Mouse (Mus musculus) spleen, adult 2 months (tissue): ENCODE data around the gene Tor3a. TPM values are rescaled to one million over a fixed set of nuclear protein-coding genes. Genes with fewer than 3 reads are reported as not detected.

Experiments
- DNase-seq, 2 experiments: peaks; one replicate each; pipeline versions ENCODE4 v3.0.0 to v3.0.0-alpha.2; 2012 to 2021; ENCODE audit warnings: low spot score in 2 of 2, low read depth in 1 of 2
- H3K27ac ChIP-seq: fragments of 200-500 bp; 2 replicates; pipeline ENCODE4 v1.5.1; 2012; ENCODE audit warnings: low read length, inconsistent platforms; ENCODE audit not compliant: insufficient read depth
- H3K27me3 ChIP-seq: fragments of 200-500 bp; 2 replicates; pipeline ENCODE4 v1.6.1; 2012; ENCODE audit warnings: mild to moderate bottlenecking, moderate library complexity, low read length, inconsistent platforms; ENCODE audit not compliant: control insufficient read depth, insufficient read depth
- H3K36me3 ChIP-seq: fragments of 200-500 bp; 2 replicates; pipeline ENCODE4 v1.6.1; 2012; ENCODE audit warnings: mild to moderate bottlenecking, low read length, inconsistent platforms; ENCODE audit not compliant: control insufficient read depth, insufficient read depth
- H3K4me1 ChIP-seq: fragments of 200-500 bp; 2 replicates; pipeline ENCODE4 v1.6.1; 2011; ENCODE audit warnings: inconsistent platforms; ENCODE audit not compliant: control insufficient read depth, insufficient read depth, insufficient read length
- H3K4me3 ChIP-seq: fragments of 200-500 bp; 2 replicates; pipeline ENCODE4 v1.5.1; 2011; ENCODE audit warnings: mild to moderate bottlenecking, inconsistent platforms; ENCODE audit not compliant: insufficient read depth, insufficient read length; ENCODE audit errors: extremely low read depth
- CTCF ChIP-seq: fragments of 200-500 bp; IDR thresholded peaks from 2 replicates; pipeline ENCODE4 v1.5.1; 2011; ENCODE audit warnings: mild to moderate bottlenecking, inconsistent platforms; ENCODE audit not compliant: insufficient read depth, insufficient read length, insufficient replicate concordance; ENCODE audit errors: extremely low read depth
- POLR2A ChIP-seq: fragments of 200-500 bp; IDR thresholded peaks from 2 replicates; pipeline ENCODE4 v1.6.1; 2011; ENCODE audit warnings: low read depth, low read length, inconsistent platforms
- WGBS: fragments of 180-500 bp; shearing (Covaris S2); methylation state at CpG from one replicate; pipeline ENCODE4 v1.1.7; 2018; 5-methylcytosine and 5-hydroxymethylcytosine counted together
- polyA plus RNA-seq: library from polyadenylated mRNA; depleted of rRNA; stranded (reverse); fragments of >200 nt; gene quantifications from 2 replicates; pipeline ENCODE4 v1.2.3, GENCODE M21; 2012

Tor3a gene
- polyA plus RNA-seq, 1 experiment: 32.2 TPM

GRCm38 (mm10) chr1:156620292-156620909, 53.8 kb downstream of the Tor3a start:
- DNase-seq: no peak
- TF ChIP-seq POLR2A (no peak), CTCF (no peak)
- Histone ChIP-seq H3K36me3 (peaks cover 9% of the 10 kb centered on the region), H3K27ac (peak overlapping the region; percentile 83), H3K4me1 (peaks cover 23% of the 10 kb centered on the region), H3K27me3 (no peaks in the 10 kb centered on the region), H3K4me3 (no peak overlapping the region)
- 74% methylated on average over 4 of the region's 4 CpGs for WGBS

- 22% methylated on average over 4 of the region's 4 CpGs for WGBS
- Histone ChIP-seq H3K27ac (0 out of 2 replicates have a peak overlapping the region, but pooled peaks have one; percentile 2), H3K4me3 (no peak overlapping the region), H3K27me3 (no peaks in the 10 kb centered on the region), H3K36me3 (peaks cover 4% of the 10 kb centered on the region), H3K4me1 (peaks cover 25% of the 10 kb centered on the region)
- DNase-seq: no peak
- no peak for TF ChIP-seq POLR2A
- TF ChIP-seq CTCF: no peak
These were observed 56.3 kb downstream of the Tor3a start for GRCm38 (mm10) chr1:156617811-156618210.

- DNase-seq: no peak
- 13% methylated on average over 12 of the region's 12 CpGs for WGBS
These were observed 57.1 kb downstream of the Tor3a start for GRCm38 (mm10) chr1:156616989-156617598.

GRCm38 (mm10) chr1:156615381-156616133, 58.6 kb downstream of the Tor3a start:
- H3K27ac ChIP-seq: peak overlapping the region; percentile 71
- WGBS: 3% methylated on average over 13 of the region's 13 CpGs
- TF ChIP-seq CTCF: no peak
- TF ChIP-seq POLR2A: no peak; the same call in 1 of the 2 replicates
- DNase-seq: peak; percentile 79 to 81
- peak overlapping the region; percentile 62 for H3K4me3 ChIP-seq
- H3K36me3 ChIP-seq: no peaks in the 10 kb centered on the region
- peaks cover 23% of the 10 kb centered on the region for H3K4me1 ChIP-seq
- no peaks in the 10 kb centered on the region for H3K27me3 ChIP-seq

More at GRCm38 (mm10) chr1:156616989-156617598, 57.1 kb downstream of the Tor3a start:
- Histone ChIP-seq H3K27ac (peak overlapping the region; percentile 51), H3K4me1 (peaks cover 25% of the 10 kb centered on the region), H3K27me3 (no peaks in the 10 kb centered on the region), H3K36me3 (no peaks in the 10 kb centered on the region), H3K4me3 (peak overlapping the region; percentile 35)
- TF ChIP-seq POLR2A: no peak
- TF ChIP-seq CTCF: no peak

- Histone ChIP-seq H3K27me3 (no peaks in the 10 kb centered on the region), H3K4me3 (no peak overlapping the region), H3K4me1 (peaks cover 18% of the 10 kb centered on the region), H3K36me3 (no peaks in the 10 kb centered on the region), H3K27ac (no peak overlapping the region; the same call in 1 of the 2 replicates)
- 64% methylated on average over 1 of the region's 1 CpGs for WGBS
- no peak for TF ChIP-seq POLR2A
- TF ChIP-seq CTCF: no peak
- no peak for DNase-seq
These were observed 59.4 kb downstream of the Tor3a start for GRCm38 (mm10) chr1:156614710-156615109.

GRCm38 (mm10) chr1:156613855-156614530, 60.2 kb downstream of the Tor3a start:
- no peaks in the 10 kb centered on the region for H3K27me3 ChIP-seq
- no peak for TF ChIP-seq CTCF
- no peak for TF ChIP-seq POLR2A
- H3K27ac ChIP-seq: no peak overlapping the region; the same call in 1 of the 2 replicates
- H3K36me3 ChIP-seq: no peaks in the 10 kb centered on the region
- no peak for DNase-seq
- peaks cover 18% of the 10 kb centered on the region for H3K4me1 ChIP-seq
- no peak overlapping the region for H3K4me3 ChIP-seq
- WGBS: 53% methylated on average over 9 of the region's 9 CpGs
